Mouse (Mus musculus) forebrain, embryonic 12.5 days (tissue): ENCODE measurements around the gene Rybp. TPM values are rescaled to one million over a fixed set of nuclear protein-coding genes. Genes with fewer than 3 reads are reported as not detected.

Experiments
- ATAC-seq: fragments of 200-750 bp; cut with Nextera tagmentation; 2 replicates; pipeline ENCODE4 v1.8.0; 2017; ENCODE audit warnings: moderate TSS enrichment; ENCODE audit not compliant: low FRiP score
- H3K27ac ChIP-seq: fragments of 300-500 bp; sonication (generic); 2 replicates; pipeline ENCODE4 v1.5.1; 2016; ENCODE audit warnings: mild to moderate bottlenecking
- H3K27me3 ChIP-seq: fragments of 300-500 bp; sonication (generic); 2 replicates; pipeline ENCODE4 v1.6.1; 2016; ENCODE audit warnings: mild to moderate bottlenecking
- H3K36me3 ChIP-seq: fragments of 300-500 bp; sonication (generic); replicated peaks from 2 replicates; pipeline ENCODE4 v1.6.1; 2016; ENCODE audit warnings: mild to moderate bottlenecking
- H3K4me1 ChIP-seq: fragments of 300-500 bp; sonication (generic); 2 replicates; pipeline ENCODE4 v1.6.1; 2016
- H3K4me2 ChIP-seq: fragments of 300-500 bp; sonication (generic); 2 replicates; pipeline ENCODE4 v1.6.1; 2016; ENCODE audit warnings: mild to moderate bottlenecking, moderate library complexity
- H3K4me3 ChIP-seq: fragments of 300-500 bp; sonication (generic); replicated peaks from 2 replicates; pipeline ENCODE4 v1.5.1; 2016; ENCODE audit warnings: mild to moderate bottlenecking
- H3K9ac ChIP-seq: fragments of 300-500 bp; sonication (generic); 2 replicates; pipeline ENCODE4 v1.6.1; 2016; ENCODE audit warnings: mild to moderate bottlenecking
- H3K9me3 ChIP-seq: fragments of 300-500 bp; sonication (generic); 2 replicates; pipeline ENCODE4 v1.6.1; 2016
- WGBS: fragments of 180-500 bp; shearing (Covaris S2); methylation state at CpG from one replicate; pipeline ENCODE4 v1.1.7; 2016; 5-methylcytosine and 5-hydroxymethylcytosine counted together
- polyA plus RNA-seq: library from polyadenylated mRNA; unstranded; fragments of >200 nt; fragmentation: Nextera tagmentation; extraction: Ambion mirVana; gene quantifications from 2 replicates; pipeline ENCODE4 v1.2.1, GENCODE M21; 2016

Rybp gene
- polyA plus RNA-seq, 1 experiment from 2014 or later = 22.2 TPM

DNA sequence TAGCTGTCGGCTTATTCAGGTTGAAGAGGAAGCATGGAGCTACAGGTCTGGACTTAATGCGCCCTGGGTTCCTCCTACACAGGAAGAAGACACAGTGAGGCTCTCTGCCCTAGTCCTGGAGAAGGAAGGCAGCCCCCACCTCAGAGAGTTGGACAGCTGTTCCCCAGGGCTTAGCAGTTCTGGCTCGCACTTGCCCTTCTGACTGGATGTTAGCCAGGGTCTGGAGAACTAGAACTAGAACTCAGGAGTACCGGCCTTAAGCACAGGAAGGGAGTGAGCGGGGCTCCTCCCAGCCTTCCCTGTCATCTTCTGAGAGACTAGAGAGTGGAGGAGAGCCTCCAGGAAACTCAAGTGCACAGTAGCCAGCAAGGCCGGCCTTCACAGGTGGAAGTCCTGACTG is 71.5 kb downstream of the Rybp start:
- Histone ChIP-seq H3K9me3 (no peaks in the 10 kb centered on the region), H3K27ac (no peak overlapping the region), H3K4me1 (peaks cover 32% of the 10 kb centered on the region), H3K9ac (no peak overlapping the region), H3K36me3 (no peaks in the 10 kb centered on the region), H3K4me3 (no peak overlapping the region), H3K27me3 (peaks cover 46% of the 10 kb centered on the region), H3K4me2 (no peak overlapping the region)
- no peak for ATAC-seq
- 79% methylated on average over 6 of the region's 6 CpGs for WGBS

DNA sequence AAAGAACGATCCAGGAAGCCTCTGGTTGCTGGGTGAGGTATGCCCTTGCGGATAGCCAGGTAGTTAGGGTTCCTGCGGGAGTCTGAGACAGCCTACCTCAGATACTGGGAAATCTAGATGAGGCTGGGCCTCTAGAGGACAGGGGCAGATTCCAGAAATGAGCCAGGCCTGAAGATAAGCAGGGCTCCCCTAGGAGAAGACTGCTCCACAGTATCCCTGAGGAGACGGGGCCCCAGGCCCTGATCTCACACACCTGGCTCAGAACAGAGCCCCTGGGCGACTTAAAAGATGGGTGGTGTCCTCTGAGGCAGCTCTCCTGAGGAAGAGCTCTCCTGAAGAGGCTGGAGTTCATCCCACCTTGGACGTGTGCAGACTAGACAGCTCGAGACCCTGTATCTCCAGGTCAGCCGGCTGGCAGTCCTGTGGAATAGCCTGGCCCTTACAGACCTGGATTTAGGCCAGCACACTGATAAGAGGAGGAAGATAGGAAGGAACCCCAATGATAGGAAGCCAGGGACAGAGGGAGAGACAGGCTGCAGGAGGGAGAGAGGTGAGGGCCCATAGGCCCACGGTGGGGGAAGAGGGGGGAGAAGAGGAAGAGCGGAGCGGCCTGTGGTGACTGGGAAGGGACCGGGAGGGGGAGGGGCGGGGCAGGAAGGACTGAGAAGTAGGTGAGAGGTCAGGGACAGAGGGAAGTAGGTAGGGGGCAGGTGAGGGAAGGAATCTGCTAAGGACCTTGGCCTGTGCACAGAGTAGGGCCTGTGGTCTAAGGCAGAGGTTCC is 73.0 kb downstream of the Rybp start:
- no peak overlapping the region for H3K4me3 ChIP-seq
- H3K4me2 ChIP-seq = no peak overlapping the region
- ATAC-seq = no peak
- no peak overlapping the region for H3K27ac ChIP-seq
- no peak overlapping the region for H3K9ac ChIP-seq
- H3K36me3 ChIP-seq = no peaks in the 10 kb centered on the region
- 46% methylated on average over 13 of the region's 13 CpGs for WGBS
- H3K4me1 ChIP-seq = peaks cover 31% of the 10 kb centered on the region
- H3K27me3 ChIP-seq = peaks cover 47% of the 10 kb centered on the region
- H3K9me3 ChIP-seq = no peaks in the 10 kb centered on the region

DNA sequence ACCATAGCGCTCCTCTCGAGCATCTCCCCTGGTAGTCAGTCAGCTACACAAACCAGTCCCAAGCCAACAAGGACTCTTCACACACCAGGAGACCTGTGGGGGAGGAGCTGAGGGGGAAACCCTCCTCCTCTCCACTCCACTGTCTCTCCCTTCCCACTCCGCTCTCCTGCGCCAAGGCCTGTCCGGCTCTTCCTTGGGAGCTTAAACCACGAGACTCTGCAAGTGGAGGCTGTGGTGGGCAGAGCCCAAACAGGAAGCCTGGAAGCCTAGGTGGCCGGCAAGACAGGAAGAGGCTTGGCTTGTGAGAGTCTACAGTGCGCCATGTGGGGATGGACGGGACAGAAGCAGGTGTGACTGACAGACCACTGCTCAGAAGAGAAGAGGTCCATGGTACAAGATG is 73.7 kb downstream of the Rybp start:
- peaks cover 24% of the 10 kb centered on the region for H3K4me1 ChIP-seq
- WGBS = 74% methylated on average over 9 of the region's 9 CpGs
- H3K4me2 ChIP-seq = no peak overlapping the region
- no peaks in the 10 kb centered on the region for H3K9me3 ChIP-seq
- no peak for ATAC-seq
- H3K27me3 ChIP-seq = peaks cover 47% of the 10 kb centered on the region
- no peak overlapping the region for H3K4me3 ChIP-seq
- no peaks in the 10 kb centered on the region for H3K36me3 ChIP-seq
- no peak overlapping the region for H3K27ac ChIP-seq
- H3K9ac ChIP-seq = no peak overlapping the region

DNA sequence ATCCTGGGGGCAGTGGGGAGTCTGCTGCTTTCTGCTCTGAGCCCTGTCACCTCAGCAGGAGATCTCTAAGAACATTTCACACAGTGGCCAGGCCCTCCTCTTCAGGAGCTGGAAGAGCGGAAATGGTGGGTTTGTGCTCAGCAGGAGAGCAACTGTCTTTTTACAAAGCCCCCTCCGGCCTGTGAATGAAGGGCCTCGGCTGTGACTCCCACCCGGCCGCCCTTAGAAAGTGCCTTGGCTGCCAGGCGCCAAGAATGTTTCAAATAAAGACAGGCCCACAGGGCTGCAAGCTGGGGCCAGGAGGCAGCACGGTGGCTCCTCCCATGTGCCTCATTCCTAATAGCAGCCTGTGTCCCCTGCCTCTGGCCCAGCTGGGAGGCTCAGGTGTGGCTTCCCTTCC is 74.5 kb downstream of the Rybp start:
- no peak overlapping the region for H3K9ac ChIP-seq

DNA sequence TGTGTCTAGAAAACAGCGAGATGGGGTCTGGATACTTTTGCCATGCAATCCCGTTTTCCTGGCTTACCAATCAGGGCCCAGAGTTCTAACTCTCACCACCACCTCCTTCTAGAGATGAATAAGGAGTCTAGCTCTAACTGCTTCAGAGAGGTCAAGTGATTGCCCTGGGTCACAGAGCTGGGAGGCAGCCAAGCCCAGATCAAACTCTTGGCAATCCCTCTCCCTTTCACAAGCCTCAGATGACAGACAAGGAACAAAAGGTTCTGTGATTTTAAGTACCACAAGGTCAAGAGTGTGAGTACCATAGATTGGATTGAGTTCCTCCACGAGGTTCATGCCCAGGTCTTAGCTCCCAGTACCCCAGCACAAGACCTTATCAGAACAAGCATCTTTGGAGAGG is 75.6 kb downstream of the Rybp start:
- peaks cover 54% of the 10 kb centered on the region for H3K27me3 ChIP-seq
- no peak overlapping the region for H3K4me2 ChIP-seq
- H3K36me3 ChIP-seq = no peaks in the 10 kb centered on the region
- 80% methylated on average over 3 of the region's 3 CpGs for WGBS
- no peak overlapping the region for H3K4me3 ChIP-seq
- H3K9ac ChIP-seq = no peak overlapping the region
- H3K9me3 ChIP-seq = no peaks in the 10 kb centered on the region
- peaks cover 26% of the 10 kb centered on the region for H3K4me1 ChIP-seq
- H3K27ac ChIP-seq = no peak overlapping the region
- ATAC-seq = no peak

More for the DNA sequence above, 74.5 kb downstream of the Rybp start:
- Histone ChIP-seq H3K27me3 (peaks cover 50% of the 10 kb centered on the region), H3K4me3 (no peak overlapping the region), H3K36me3 (no peaks in the 10 kb centered on the region), H3K9me3 (no peaks in the 10 kb centered on the region), H3K4me1 (peaks cover 17% of the 10 kb centered on the region), H3K27ac (no peak overlapping the region), H3K4me2 (no peak overlapping the region)
- WGBS = 9% methylated on average over 7 of the region's 7 CpGs
- no peak for ATAC-seq

DNA sequence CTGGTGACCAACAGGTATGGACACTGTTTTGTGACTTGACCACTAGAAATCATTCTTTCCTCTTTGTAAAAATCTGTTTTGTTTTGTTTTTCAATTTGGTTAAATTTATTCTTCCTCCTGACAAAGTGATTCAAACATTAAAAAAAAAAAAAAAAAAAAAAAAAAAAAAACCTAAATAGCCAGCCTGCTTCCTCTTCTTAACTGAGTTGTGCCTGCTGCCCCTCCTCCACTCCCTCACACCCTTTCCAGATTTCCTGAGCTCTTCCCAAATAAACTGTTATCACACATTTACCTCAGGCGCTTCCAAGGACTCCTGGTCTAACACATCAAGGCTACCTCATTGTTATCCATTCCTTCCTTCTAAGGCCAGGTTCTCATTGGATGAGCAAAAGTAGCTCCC is 76.8 kb downstream of the Rybp start:
- H3K9ac ChIP-seq = no peak overlapping the region
- peaks cover 48% of the 10 kb centered on the region for H3K27me3 ChIP-seq
- 92% methylated on average over 1 of the region's 1 CpGs for WGBS
- H3K36me3 ChIP-seq = no peaks in the 10 kb centered on the region
- no peak overlapping the region for H3K4me2 ChIP-seq
- H3K27ac ChIP-seq = no peak overlapping the region
- H3K4me1 ChIP-seq = peaks cover 34% of the 10 kb centered on the region
- H3K9me3 ChIP-seq = no peaks in the 10 kb centered on the region
- H3K4me3 ChIP-seq = no peak overlapping the region
- ATAC-seq = no peak

DNA sequence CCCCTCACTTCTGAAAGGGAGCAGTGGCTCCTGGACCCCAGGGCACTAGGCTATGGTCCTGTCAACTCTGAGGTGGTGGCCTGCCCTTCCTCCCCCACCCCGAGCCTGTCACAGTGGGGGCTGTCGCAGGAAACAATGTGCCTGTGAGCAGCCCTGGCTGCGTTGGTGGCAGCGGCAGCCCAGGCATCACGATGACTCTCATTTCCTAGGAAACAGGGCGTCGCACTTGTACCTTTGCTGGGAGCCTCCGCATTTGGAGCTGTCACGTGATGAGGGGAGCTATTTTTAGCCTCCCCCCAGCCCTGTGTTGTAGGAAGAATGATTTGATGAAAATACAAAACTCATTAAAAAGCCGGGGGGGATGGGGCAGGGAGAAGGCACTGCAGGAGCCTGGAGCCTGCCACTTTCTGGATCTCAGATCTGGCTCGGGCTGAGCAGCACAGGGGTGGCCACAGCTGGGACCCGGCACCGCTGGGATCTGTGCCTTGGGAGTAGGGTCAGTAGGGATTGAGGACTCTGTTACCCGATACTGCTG is 80.5 kb downstream of the Rybp start:
- H3K9ac ChIP-seq = no peak overlapping the region
- no peaks in the 10 kb centered on the region for H3K36me3 ChIP-seq
- H3K27ac ChIP-seq = no peak overlapping the region; the same call in 1 of the 2 replicates
- ATAC-seq = peak; percentile 66
- WGBS = 3% methylated on average over 14 of the region's 14 CpGs
- no peaks in the 10 kb centered on the region for H3K9me3 ChIP-seq
- H3K27me3 ChIP-seq = peaks cover 17% of the 10 kb centered on the region
- H3K4me3 ChIP-seq = no peak overlapping the region
- H3K4me2 ChIP-seq = peak overlapping the region; percentile 22
- peaks cover 30% of the 10 kb centered on the region for H3K4me1 ChIP-seq

DNA sequence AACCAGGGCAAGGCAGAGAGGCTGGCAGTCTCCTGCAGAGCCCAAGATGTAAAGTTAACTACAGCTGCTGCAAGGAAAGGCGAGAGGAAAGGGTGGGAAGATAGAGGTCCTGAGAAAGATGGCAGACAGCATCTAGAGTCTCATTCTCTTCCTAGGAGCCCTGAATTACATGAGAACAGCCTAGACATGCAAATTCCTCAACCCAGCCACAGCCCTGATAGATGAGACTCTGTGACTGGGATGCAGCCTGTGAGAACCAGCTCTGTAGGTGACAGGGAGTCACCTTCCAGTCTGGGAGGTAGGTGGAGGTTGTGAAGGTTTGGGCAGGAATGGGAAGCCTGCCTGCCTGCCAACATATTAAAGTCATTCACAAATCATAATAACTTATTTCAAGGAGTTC is 81.0 kb downstream of the Rybp start:
- H3K27me3 ChIP-seq = peaks cover 17% of the 10 kb centered on the region
- no peak overlapping the region for H3K9ac ChIP-seq
- no peak for ATAC-seq
- H3K27ac ChIP-seq = no peak overlapping the region
- H3K36me3 ChIP-seq = no peaks in the 10 kb centered on the region
- H3K4me1 ChIP-seq = peaks cover 30% of the 10 kb centered on the region
- 0 out of 2 replicates have a peak overlapping the region, but pooled peaks have one; percentile 22 for H3K4me2 ChIP-seq
- H3K9me3 ChIP-seq = no peaks in the 10 kb centered on the region
- 44% methylated on average over 1 of the region's 1 CpGs for WGBS
- no peak overlapping the region for H3K4me3 ChIP-seq

DNA sequence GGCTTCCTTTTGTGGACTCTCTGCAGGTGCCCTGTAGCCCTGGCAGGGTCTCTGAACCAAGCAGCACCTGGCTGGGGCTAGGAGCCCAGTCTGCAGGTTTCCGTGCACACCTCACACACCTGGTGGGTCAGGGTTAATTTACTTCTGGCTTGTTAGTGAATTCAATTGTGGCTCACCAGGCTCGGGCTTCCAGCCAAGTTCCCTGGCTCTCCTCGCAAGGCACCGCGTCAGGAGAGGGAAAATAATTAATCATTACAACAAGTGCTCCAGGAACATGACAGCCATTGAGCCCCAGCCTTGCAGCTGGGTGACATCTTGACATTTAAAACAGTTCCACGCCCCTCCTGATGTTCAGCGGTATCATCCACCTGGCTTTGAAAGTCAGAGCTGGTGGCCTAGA is 82.8 kb downstream of the Rybp start:
- H3K4me1 ChIP-seq = peaks cover 30% of the 10 kb centered on the region
- no peak overlapping the region for H3K27ac ChIP-seq
- H3K4me2 ChIP-seq = no peak overlapping the region
- WGBS = 50% methylated on average over 7 of the region's 7 CpGs
- H3K27me3 ChIP-seq = peaks cover 16% of the 10 kb centered on the region; the same call in 1 of the 2 replicates
- H3K9me3 ChIP-seq = no peaks in the 10 kb centered on the region
- no peak overlapping the region for H3K4me3 ChIP-seq
- no peak overlapping the region for H3K9ac ChIP-seq
- ATAC-seq = peak; percentile 18; the same call in 1 of the 2 replicates
- no peaks in the 10 kb centered on the region for H3K36me3 ChIP-seq

- H3K4me3 ChIP-seq = no peak overlapping the region
- 0 out of 2 replicates have a peak overlapping the region, but pooled peaks have one; percentile 5 for H3K27ac ChIP-seq
- ATAC-seq = no peak
- H3K4me2 ChIP-seq = no peak overlapping the region
- peaks cover 16% of the 10 kb centered on the region; the same call in 1 of the 2 replicates for H3K27me3 ChIP-seq
- H3K36me3 ChIP-seq = no peaks in the 10 kb centered on the region
- WGBS = 43% methylated on average over 3 of the region's 3 CpGs
- no peaks in the 10 kb centered on the region for H3K9me3 ChIP-seq
- no peak overlapping the region for H3K9ac ChIP-seq
- peaks cover 30% of the 10 kb centered on the region for H3K4me1 ChIP-seq
Measured at GRCm38 (mm10) chr6:100203492-100203891, 83.8 kb downstream of the Rybp start.

GRCm38 (mm10) chr6:100202091-100202490 is 85.2 kb downstream of the Rybp start:
- ATAC-seq = no peak
- H3K4me1 ChIP-seq = peaks cover 29% of the 10 kb centered on the region
- H3K36me3 ChIP-seq = no peaks in the 10 kb centered on the region
- no peak overlapping the region for H3K4me2 ChIP-seq
- 67% methylated on average over 1 of the region's 1 CpGs for WGBS
- H3K9me3 ChIP-seq = no peaks in the 10 kb centered on the region
- H3K27ac ChIP-seq = no peak overlapping the region
- H3K27me3 ChIP-seq = peaks cover 6% of the 10 kb centered on the region; the same call in 1 of the 2 replicates
- no peak overlapping the region for H3K4me3 ChIP-seq
- H3K9ac ChIP-seq = no peak overlapping the region

DNA sequence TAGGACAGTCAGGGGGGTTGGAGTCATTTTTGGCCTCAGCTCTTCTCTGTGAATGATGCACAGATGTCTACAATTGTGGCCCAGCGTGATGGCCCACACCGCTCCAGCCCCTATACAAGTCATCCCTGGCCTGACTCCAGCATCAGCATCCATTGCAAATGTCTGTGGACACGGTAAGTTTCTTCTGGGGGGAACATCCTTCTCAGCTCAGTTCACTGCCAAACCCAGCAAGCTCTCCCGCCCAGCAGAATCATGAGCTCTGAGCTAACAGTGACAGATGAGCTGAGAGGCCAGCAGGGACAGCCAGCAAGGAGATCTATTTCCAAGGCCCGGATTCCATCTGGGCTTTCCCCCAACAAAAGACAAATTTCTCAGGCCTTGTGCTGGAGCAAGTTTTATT is 90.2 kb downstream of the Rybp start:
- Histone ChIP-seq H3K27me3 (peaks cover 21% of the 10 kb centered on the region), H3K27ac (no peak overlapping the region), H3K4me2 (no peak overlapping the region), H3K9me3 (no peaks in the 10 kb centered on the region), H3K36me3 (no peaks in the 10 kb centered on the region), H3K4me3 (no peak overlapping the region), H3K9ac (no peak overlapping the region), H3K4me1 (peaks cover 15% of the 10 kb centered on the region)
- ATAC-seq = no peak
- 85% methylated on average over 5 of the region's 5 CpGs for WGBS
